Mouse (Mus musculus): Measurements from ENCODE around the gene Slc25a38. TPM values are rescaled to one million over a fixed set of nuclear protein-coding genes. Genes with fewer than 3 reads are reported as not detected.

Slc25a38 gene
- polyA plus RNA-seq, 1 experiment from 2014 or later = 48.6 TPM

DNA sequence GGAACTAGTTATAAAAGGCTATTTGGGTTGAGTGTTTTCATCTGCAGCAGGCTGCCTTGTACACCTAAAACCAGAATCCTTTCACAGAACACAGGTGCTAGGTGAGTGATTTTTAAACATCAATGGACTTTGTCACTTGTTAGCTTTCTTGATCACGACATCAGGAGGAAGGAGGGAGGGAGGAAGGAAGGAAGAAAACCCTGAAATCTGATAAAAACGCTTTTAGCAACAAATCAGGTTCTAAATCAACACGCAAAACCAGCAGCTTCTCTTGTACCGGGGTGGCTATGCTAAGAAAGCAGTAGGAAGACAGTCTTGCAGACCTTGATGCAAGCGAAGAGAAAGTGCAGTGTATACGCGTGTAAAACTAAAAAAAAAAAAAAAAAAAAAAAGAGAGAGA lies 30.3 kb upstream of the Slc25a38 start:
- no peaks in the 10 kb centered on the region for H3K27me3 ChIP-seq (replicated peaks; ENCODE audit: control insufficient read depth, insufficient read depth, low read length)
- no peak overlapping the region for H3K9ac ChIP-seq (ENCODE audit: low read depth, low read length)
- H3K4me2 ChIP-seq (ENCODE audit: low read length) = no peak overlapping the region
- no peaks in the 10 kb centered on the region for H3K4me1 ChIP-seq (ENCODE audit: control insufficient read depth, insufficient read depth, low read depth, low read length)
- H3K36me3 ChIP-seq (ENCODE audit: control insufficient read depth, insufficient read depth, low read length) = no peaks in the 10 kb centered on the region
- 76% methylated on average over 7 of the region's 7 CpGs for whole genome bisulfite sequencing
- ATAC-seq = no peak
- H3K4me3 ChIP-seq (ENCODE audit: low read length) = no peak overlapping the region
- H3K9me3 ChIP-seq (ENCODE audit: control insufficient read depth, low read length) = no peaks in the 10 kb centered on the region
- H3K27ac ChIP-seq (ENCODE audit: low read depth, low read length) = no peak overlapping the region

DNA sequence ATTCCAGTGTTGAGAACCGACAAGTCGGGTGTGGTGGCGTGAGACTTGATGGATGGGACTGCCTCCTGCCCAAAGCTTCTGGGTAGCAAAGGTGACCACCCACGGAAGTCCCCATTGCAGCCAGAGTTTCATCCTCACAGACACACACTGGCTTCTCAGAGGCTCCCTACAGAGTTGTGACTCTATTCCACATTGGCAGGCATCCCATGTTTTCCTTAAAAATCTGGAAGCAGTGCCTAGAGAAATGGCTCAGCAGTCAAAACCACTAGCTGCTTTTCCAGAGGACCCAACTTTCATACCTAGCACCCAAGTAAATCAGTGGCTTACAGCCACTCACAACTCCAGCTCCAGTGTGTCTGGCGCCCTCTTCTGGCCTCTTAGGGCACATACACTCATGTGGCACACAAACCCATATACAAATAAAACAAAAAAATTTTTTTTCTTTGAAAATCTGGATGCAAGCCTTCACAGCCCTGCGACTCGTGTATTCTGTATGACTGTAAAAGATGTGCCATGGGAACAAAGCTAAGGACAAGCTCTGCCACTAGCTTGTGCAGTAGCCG lies 29.5 kb upstream of the Slc25a38 start:
- Histone ChIP-seq H3K9me3 (ENCODE audit: control insufficient read depth, low read length) (no peaks in the 10 kb centered on the region), H3K4me1 (ENCODE audit: control insufficient read depth, insufficient read depth, low read depth, low read length) (no peaks in the 10 kb centered on the region), H3K27me3 (replicated peaks; ENCODE audit: control insufficient read depth, insufficient read depth, low read length) (no peaks in the 10 kb centered on the region), H3K4me2 (ENCODE audit: low read length) (no peak overlapping the region), H3K9ac (ENCODE audit: low read depth, low read length) (no peak overlapping the region), H3K4me3 (ENCODE audit: low read length) (no peak overlapping the region), H3K27ac (ENCODE audit: low read depth, low read length) (no peak overlapping the region), H3K36me3 (ENCODE audit: control insufficient read depth, insufficient read depth, low read length) (no peaks in the 10 kb centered on the region)
- ATAC-seq = no peak
- 81% methylated on average over 8 of the region's 8 CpGs for WGBS

GRCm38 (mm10) chr9:120081247-120081646 lies 28.9 kb upstream of the Slc25a38 start:
- Histone ChIP-seq H3K27ac (ENCODE audit: low read depth, low read length) (no peak overlapping the region), H3K9me3 (ENCODE audit: control insufficient read depth, low read length) (no peaks in the 10 kb centered on the region), H3K4me2 (ENCODE audit: low read length) (no peak overlapping the region), H3K9ac (ENCODE audit: low read depth, low read length) (no peak overlapping the region), H3K36me3 (ENCODE audit: control insufficient read depth, insufficient read depth, low read length) (no peaks in the 10 kb centered on the region), H3K4me3 (ENCODE audit: low read length) (no peak overlapping the region), H3K27me3 (replicated peaks; ENCODE audit: control insufficient read depth, insufficient read depth, low read length) (no peaks in the 10 kb centered on the region), H3K4me1 (ENCODE audit: control insufficient read depth, insufficient read depth, low read depth, low read length) (no peaks in the 10 kb centered on the region)
- no peak for ATAC-seq
- 74% methylated on average over 6 of the region's 6 CpGs for WGBS

GRCm38 (mm10) chr9:120081967-120082366 lies 28.2 kb upstream of the Slc25a38 start:
- no peak for ATAC-seq
- WGBS = 72% methylated on average over 5 of the region's 5 CpGs
- no peaks in the 10 kb centered on the region for H3K4me1 ChIP-seq (ENCODE audit: control insufficient read depth, insufficient read depth, low read depth, low read length)
- 0 out of 2 replicates have a peak, but pooled peaks cover under 1% of the 10 kb centered on the region for H3K9me3 ChIP-seq (ENCODE audit: control insufficient read depth, low read length)
- no peaks in the 10 kb centered on the region for H3K27me3 ChIP-seq (replicated peaks; ENCODE audit: control insufficient read depth, insufficient read depth, low read length)
- H3K4me2 ChIP-seq (ENCODE audit: low read length) = no peak overlapping the region
- no peaks in the 10 kb centered on the region for H3K36me3 ChIP-seq (ENCODE audit: control insufficient read depth, insufficient read depth, low read length)
- H3K27ac ChIP-seq (ENCODE audit: low read depth, low read length) = no peak overlapping the region
- no peak overlapping the region for H3K9ac ChIP-seq (ENCODE audit: low read depth, low read length)
- no peak overlapping the region for H3K4me3 ChIP-seq (ENCODE audit: low read length)

- Histone ChIP-seq H3K9ac (ENCODE audit: low read depth, low read length) (no peak overlapping the region), H3K36me3 (ENCODE audit: control insufficient read depth, insufficient read depth, low read length) (no peaks in the 10 kb centered on the region), H3K9me3 (ENCODE audit: control insufficient read depth, low read length) (0 out of 2 replicates have a peak, but pooled peaks cover 2% of the 10 kb centered on the region), H3K4me2 (ENCODE audit: low read length) (no peak overlapping the region), H3K4me3 (ENCODE audit: low read length) (no peak overlapping the region), H3K27me3 (replicated peaks; ENCODE audit: control insufficient read depth, insufficient read depth, low read length) (no peaks in the 10 kb centered on the region), H3K4me1 (ENCODE audit: control insufficient read depth, insufficient read depth, low read depth, low read length) (no peaks in the 10 kb centered on the region), H3K27ac (ENCODE audit: low read depth, low read length) (no peak overlapping the region)
- no peak for ATAC-seq
- 74% methylated on average over 3 of the region's 4 CpGs for WGBS
Measured at GRCm38 (mm10) chr9:120082691-120083090, 27.5 kb upstream of the Slc25a38 start.

DNA sequence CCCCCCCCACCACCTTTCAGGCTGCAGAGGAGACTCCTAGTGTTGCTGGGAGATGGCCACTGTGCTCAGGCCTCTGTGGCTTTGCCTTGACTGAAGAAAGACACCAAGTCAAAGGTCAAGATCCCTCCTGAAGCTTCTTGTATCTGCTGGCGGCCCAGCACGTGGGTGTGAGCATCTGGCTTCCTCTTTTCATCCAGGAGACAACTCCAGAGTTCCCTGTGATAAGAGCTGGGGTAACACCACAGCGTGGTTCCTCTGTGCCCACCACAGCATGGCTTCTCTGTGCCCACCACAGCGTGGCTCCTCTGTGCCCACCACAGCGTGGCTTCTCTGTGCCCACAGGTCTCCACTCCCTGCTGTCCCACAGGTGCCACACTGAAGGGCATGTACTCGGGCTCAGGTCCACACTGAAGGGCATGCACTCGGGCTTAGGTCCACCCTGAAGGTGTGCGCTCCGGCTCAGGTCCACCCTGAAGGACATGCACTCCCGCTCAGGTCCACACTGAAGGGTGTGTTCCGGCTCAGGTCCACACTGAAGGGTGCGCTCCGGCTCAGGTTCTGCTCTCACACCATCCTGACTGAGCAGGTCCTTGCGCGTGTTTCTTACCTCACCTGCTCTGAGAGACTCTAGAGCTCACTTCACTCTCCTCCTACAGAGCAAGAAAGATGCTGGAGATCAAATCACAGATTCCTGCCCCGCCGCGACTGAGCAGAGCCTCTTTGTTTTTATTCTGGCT lies 26.8 kb upstream of the Slc25a38 start:
- no peak overlapping the region for H3K4me3 ChIP-seq (ENCODE audit: low read length)
- WGBS = 81% methylated on average over 18 of the region's 18 CpGs
- no peak overlapping the region for H3K9ac ChIP-seq (ENCODE audit: low read depth, low read length)

DNA sequence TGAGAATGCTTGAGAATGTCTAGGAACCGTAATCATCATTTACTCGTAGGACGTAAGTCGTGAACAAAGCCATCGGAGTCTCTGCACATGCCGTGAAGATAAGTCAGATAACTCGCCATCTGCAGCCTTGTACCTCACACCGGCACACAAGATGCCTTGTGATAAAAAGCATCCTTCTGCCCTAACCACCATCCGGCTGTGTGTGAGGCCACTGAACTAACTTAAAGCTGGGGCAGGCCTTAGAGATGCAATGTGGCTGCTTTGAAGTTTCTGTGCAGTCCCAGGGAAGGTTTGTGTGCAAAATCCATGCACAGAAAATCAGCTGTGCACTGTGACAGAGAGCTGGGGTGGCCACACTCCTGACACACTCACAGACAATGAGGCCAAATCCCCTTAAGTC lies 25.8 kb upstream of the Slc25a38 start:
- 0 out of 2 replicates have a peak, but pooled peaks cover 2% of the 10 kb centered on the region for H3K9me3 ChIP-seq (ENCODE audit: control insufficient read depth, low read length)
- no peak for ATAC-seq
- no peak overlapping the region for H3K27ac ChIP-seq (ENCODE audit: low read depth, low read length)
- no peak overlapping the region for H3K4me2 ChIP-seq (ENCODE audit: low read length)
- H3K4me1 ChIP-seq (ENCODE audit: control insufficient read depth, insufficient read depth, low read depth, low read length) = no peaks in the 10 kb centered on the region
- no peaks in the 10 kb centered on the region for H3K27me3 ChIP-seq (replicated peaks; ENCODE audit: control insufficient read depth, insufficient read depth, low read length)
- no peak overlapping the region for H3K9ac ChIP-seq (ENCODE audit: low read depth, low read length)
- 86% methylated on average over 9 of the region's 9 CpGs for WGBS
- no peaks in the 10 kb centered on the region for H3K36me3 ChIP-seq (ENCODE audit: control insufficient read depth, insufficient read depth, low read length)
- H3K4me3 ChIP-seq (ENCODE audit: low read length) = no peak overlapping the region

More for the DNA sequence above, 26.8 kb upstream of the Slc25a38 start:
- Histone ChIP-seq H3K27me3 (replicated peaks; ENCODE audit: control insufficient read depth, insufficient read depth, low read length) (no peaks in the 10 kb centered on the region), H3K36me3 (ENCODE audit: control insufficient read depth, insufficient read depth, low read length) (no peaks in the 10 kb centered on the region), H3K9me3 (ENCODE audit: control insufficient read depth, low read length) (0 out of 2 replicates have a peak, but pooled peaks cover 2% of the 10 kb centered on the region), H3K4me1 (ENCODE audit: control insufficient read depth, insufficient read depth, low read depth, low read length) (no peaks in the 10 kb centered on the region), H3K27ac (ENCODE audit: low read depth, low read length) (no peak overlapping the region), H3K4me2 (ENCODE audit: low read length) (no peak overlapping the region)
- no peak for ATAC-seq

DNA sequence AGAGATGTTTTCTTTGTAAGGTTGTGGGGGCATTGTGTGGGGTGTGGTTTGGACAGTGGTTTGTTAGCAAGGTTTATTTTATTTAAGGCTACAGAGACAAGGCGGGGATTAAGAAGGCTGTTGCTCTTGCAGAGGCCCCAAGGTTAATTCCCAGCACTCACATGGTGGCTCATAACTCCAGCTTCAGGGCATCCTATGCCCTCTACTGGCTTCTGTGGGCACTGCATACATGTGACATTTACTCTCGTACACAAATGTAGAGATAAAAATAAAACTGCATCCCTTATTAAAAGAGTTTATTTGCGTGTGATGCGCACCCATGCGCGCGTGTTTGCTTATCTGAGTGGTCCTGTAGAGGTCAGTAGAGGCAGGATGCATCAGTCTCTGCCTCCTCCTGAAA lies 21.0 kb upstream of the Slc25a38 start:
- H3K27ac ChIP-seq (ENCODE audit: low read depth, low read length) = no peak overlapping the region
- H3K9ac ChIP-seq (ENCODE audit: low read depth, low read length) = no peak overlapping the region
- H3K36me3 ChIP-seq (ENCODE audit: control insufficient read depth, insufficient read depth, low read length) = no peaks in the 10 kb centered on the region
- H3K27me3 ChIP-seq (replicated peaks; ENCODE audit: control insufficient read depth, insufficient read depth, low read length) = no peaks in the 10 kb centered on the region
- H3K9me3 ChIP-seq (ENCODE audit: control insufficient read depth, low read length) = 0 out of 2 replicates have a peak, but pooled peaks cover 2% of the 10 kb centered on the region
- no peak overlapping the region for H3K4me3 ChIP-seq (ENCODE audit: low read length)
- ATAC-seq = no peak
- no peak overlapping the region for H3K4me2 ChIP-seq (ENCODE audit: low read length)
- 87% methylated on average over 7 of the region's 7 CpGs for WGBS
- H3K4me1 ChIP-seq (ENCODE audit: control insufficient read depth, insufficient read depth, low read depth, low read length) = no peaks in the 10 kb centered on the region

GRCm38 (mm10) chr9:120091086-120091485 lies 19.1 kb upstream of the Slc25a38 start:
- H3K36me3 ChIP-seq (ENCODE audit: control insufficient read depth, insufficient read depth, low read length) = no peaks in the 10 kb centered on the region
- 83% methylated on average over 10 of the region's 10 CpGs for WGBS
- H3K27ac ChIP-seq (ENCODE audit: low read depth, low read length) = no peak overlapping the region
- no peak overlapping the region for H3K4me2 ChIP-seq (ENCODE audit: low read length)
- no peaks in the 10 kb centered on the region for H3K4me1 ChIP-seq (ENCODE audit: control insufficient read depth, insufficient read depth, low read depth, low read length)
- H3K27me3 ChIP-seq (replicated peaks; ENCODE audit: control insufficient read depth, insufficient read depth, low read length) = no peaks in the 10 kb centered on the region
- no peak for ATAC-seq
- no peak overlapping the region for H3K9ac ChIP-seq (ENCODE audit: low read depth, low read length)
- H3K4me3 ChIP-seq (ENCODE audit: low read length) = no peak overlapping the region
- 0 out of 2 replicates have a peak, but pooled peaks cover 2% of the 10 kb centered on the region for H3K9me3 ChIP-seq (ENCODE audit: control insufficient read depth, low read length)

Measured in hindbrain, embryonic 16.5 days (tissue).